Mouse (Mus musculus) MEL-GATA-1-ER (cell line): ENCODE data around the gene Ppfibp1.
A peak's percentile ranks its signal among the peaks of the same experiment; 100 is the strongest.

Experiments used
- DNase-seq: peaks from one replicate; pipeline ENCODE4 v3.0.0-alpha.2; 2012; ENCODE audit warnings: low read depth; ENCODE audit errors: extremely low read depth

Gene Ppfibp1

GRCm38 (mm10) chr6:147032303-147032925, 144.1 kb downstream of the Ppfibp1 start, which contains the start of gene Rep15:
Rep15 (plus strand) TSS chr6:147032584.
- DNase-seq, result no peak

DNA sequence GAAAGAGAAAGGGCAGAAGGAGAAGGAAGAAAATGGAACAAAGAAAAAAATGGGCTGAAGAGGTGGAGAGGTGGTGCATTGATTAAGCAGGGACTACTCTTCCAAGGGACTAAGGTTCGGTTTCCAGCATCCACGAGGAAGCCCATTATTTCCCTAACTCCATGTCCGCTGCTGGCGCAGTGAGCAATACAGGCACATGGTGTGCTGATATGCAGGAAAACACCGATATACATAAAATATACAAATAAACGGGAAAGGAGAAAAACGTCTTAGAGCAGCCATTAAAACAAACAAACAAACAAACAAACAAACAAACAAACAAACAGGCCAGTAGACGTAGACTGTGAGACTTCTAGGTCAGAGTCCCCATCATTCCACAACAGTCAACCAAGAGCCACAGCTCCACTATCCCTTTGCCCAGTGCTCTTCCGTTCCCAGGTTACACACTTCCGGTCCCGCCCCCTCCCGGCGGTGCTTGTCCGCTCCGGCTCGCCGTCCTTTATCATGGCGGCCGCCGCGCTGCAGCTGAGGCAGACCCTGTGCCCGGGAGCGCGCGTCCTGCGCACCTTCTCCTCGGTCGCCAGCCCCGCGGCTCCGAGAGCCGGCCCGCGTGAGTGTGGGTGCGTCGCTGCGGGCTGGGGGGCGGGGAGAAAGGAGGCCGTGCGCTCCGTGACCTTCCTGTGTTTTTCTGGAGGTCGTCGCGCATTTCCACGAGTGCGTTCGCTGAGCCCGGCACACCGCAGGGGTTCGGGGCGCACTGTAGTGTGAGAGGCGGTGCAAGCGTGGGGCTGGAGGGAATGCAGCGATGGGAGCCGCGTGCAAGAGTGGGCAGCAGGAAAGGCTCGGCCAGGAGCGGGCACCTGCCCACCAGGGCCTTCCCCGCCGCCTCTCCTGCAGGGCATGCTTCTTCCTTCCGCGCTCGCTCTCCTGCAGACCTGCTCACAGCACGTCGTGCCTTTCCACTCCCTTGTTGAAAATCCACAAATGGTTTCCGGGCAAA, 154.3 kb downstream of the Ppfibp1 start, which contains the start of gene Mrps35:
Mrps35 (plus strand) TSS at position 474 of the 1,000 bp plus-strand sequence.
- peak; percentile 79 for DNase-seq

- peak; percentile 39 for DNase-seq
Measured at GRCm38 (mm10) chr6:147043633-147044032, 155.3 kb downstream of the Ppfibp1 start.

- no peak for DNase-seq
Measured at GRCm38 (mm10) chr6:147049239-147049805, 161.0 kb downstream of the Ppfibp1 start.

DNA sequence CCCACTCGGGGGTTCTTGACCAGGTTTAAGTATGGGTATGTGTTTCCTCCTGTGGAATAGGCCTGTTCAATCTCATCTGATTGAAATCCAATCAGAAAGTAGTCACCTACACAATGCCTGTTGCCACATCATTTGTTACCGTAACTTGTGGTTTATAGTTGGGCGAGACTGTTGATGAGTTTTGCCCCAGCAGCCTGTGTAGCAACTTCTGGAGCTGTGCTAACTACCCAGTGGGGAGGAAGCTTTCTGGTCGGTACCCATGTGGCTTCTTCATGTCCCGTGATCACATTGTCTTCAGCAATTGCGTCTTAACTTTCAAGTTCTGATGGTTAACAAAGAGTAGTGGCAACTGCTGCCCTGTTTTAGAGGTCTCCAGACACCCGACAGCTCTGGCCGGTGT, 163.4 kb downstream of the Ppfibp1 start:
- no peak for DNase-seq

DNA sequence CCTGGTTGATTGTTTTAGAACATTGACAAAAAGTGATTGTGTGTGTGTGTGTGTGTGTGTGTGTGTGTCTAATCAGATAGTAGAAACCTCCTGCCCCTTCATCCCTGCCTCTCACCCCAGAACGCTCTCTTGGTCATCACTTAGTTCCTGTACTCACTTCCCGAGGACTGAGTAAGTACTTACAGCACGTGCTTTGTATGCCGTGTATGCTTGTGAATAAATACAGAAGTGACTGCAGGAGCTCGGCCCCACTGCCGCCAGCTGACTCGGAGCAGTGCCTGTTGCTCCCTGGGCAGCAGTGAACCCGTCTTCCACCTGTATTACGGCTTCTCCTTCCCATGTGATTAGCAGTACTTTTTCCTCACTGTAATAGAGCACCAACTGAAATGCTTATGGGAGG, 164.2 kb downstream of the Ppfibp1 start:
- no peak for DNase-seq

- no peak for DNase-seq
Measured at GRCm38 (mm10) chr6:147053785-147054646, 165.7 kb downstream of the Ppfibp1 start.

DNA sequence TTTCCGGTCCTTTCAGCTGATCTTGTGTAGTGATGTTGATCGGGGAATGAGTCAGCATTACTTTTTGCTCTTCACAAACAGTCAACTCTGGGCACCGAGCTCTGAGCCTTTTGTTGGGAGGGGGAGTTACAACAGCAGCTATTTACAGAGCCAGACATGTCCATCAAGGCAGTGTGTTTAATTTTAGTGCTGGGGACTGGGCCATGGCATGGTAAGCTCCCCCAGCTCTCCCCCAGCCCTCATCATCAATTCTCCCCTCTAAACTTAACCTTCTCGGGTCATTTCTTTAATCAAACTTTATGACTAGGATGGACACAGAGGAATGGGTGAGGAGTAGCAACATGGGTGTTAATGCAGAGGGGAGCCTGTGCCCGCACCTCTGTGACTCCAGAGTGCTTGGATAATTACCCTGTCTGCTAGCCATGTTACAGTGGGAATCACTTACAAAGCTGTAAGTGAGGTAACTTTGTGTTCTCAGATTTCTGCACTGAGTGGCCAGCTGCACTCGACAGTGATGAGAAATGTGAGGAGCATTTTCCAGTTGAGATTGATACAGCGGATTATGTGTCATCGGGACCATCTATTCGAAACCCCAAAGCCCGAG, 167.2 kb downstream of the Ppfibp1 start:
- no peak for DNase-seq

GRCm38 (mm10) chr6:147059326-147059725, 171.0 kb downstream of the Ppfibp1 start:
- no peak for DNase-seq

DNA sequence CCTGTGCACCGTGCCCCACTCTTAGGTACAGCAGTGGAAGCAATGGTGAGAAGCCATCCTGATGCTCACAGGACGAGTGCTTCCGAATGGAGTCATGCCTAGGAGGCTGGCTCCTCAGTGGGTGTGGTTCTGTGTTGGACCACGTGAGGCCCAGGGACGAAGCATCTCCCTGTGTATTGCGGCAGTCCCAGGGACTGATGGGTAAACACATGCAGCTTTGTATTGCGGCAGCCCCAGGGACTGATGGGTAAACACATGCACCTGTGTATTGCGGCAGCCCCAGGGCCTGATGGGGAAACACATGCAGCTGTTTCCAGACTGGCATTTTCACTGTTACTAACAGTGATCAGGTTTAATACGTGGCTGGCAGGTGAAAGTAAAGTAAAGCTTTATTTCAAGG, 173.3 kb downstream of the Ppfibp1 start:
- DNase-seq, result no peak

DNA sequence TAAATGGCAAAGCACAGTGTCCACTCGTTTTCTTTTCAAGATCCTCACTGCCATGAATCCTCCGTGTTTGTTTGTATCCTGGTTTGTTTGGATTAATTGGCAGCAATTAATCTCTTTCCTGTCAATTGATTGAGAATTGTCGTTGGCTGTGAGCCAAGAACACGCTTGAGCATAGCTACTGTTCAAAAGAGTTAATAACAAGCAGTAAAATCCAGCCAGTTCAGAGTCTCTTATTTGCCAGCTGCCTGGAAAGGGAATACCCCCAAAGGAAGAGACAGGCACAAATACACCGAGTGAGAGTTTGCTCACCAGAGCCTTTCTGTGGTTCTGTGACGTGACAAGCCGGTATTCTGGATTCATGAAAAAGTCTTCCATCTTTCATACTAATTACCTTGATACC, 173.7 kb downstream of the Ppfibp1 start:
- DNase-seq, result no peak

DNA sequence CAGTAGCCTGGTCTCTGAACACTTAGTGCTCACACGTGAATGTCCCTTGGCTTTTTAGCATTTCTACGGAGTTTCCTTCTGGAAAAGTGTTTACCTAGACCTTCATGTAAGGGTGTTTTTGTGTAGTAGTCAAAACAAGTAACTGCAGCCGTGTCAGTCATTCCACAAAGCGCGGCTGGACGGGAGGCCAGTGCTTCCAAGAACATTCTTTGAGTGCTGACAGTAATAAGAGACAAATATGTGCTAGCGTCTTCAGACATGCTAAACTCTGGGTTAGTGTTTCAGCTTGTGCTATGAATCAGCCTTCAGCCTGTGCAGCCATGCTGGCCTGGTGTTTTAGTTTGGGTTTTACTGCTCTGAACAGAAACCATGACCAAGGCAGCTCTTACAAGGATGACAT, 174.4 kb downstream of the Ppfibp1 start:
- no peak for DNase-seq

- no peak for DNase-seq
Measured at GRCm38 (mm10) chr6:147064226-147064943, 176.1 kb downstream of the Ppfibp1 start.

GRCm38 (mm10) chr6:147064944-147065261, 176.6 kb downstream of the Ppfibp1 start:
- no peak for DNase-seq

GRCm38 (mm10) chr6:147075808-147076387, 187.6 kb downstream of the Ppfibp1 start:
- no peak for DNase-seq

- DNase-seq, result no peak
Measured at GRCm38 (mm10) chr6:147076878-147077277, 188.6 kb downstream of the Ppfibp1 start.

GRCm38 (mm10) chr6:147079919-147080318, 191.6 kb downstream of the Ppfibp1 start:
- DNase-seq, result no peak
